Mouse (Mus musculus) megakaryocyte-erythroid progenitor cell, adult 5-6 weeks (primary cell): ENCODE data around the gene Negr1. TPM values are rescaled to one million over a fixed set of nuclear protein-coding genes. Genes with fewer than 3 reads are reported as not detected.

Source experiments
- ATAC-seq: replicated peaks from 2 replicates; pipeline ENCODE4 v1.8.0; 2016; ENCODE audit warnings: mild to moderate bottlenecking, inconsistent platforms; ENCODE audit not compliant: severe bottlenecking, poor library complexity, low FRiP score, low TSS enrichment
- total RNA-seq, 2 experiments: library from RNA; stranded (forward) in 1 of 2; stranded (reverse) in 1 of 2; fragments of 200-1000, 215-1000 nt in 1 of 2; fragments of >200 nt in 1 of 2; fragmentation: Nextera tagmentation in 1 of 2; gene quantifications; 2 replicates each; pipeline ENCODE4 v1.2.3; 2014 to 2017

The Negr1 gene
- total RNA-seq, 2 experiments from 2014 or later: not detected

- no peak for ATAC-seq
Observed at GRCm38 (mm10) chr3:156648378-156648777, 86.8 kb downstream of the Negr1 start.

GRCm38 (mm10) chr3:156662553-156662952 is 101.0 kb downstream of the Negr1 start:
- ATAC-seq: no peak

- ATAC-seq: no peak
Observed at GRCm38 (mm10) chr3:156672560-156672959, 111.0 kb downstream of the Negr1 start.

- no peak for ATAC-seq
Observed at GRCm38 (mm10) chr3:156690059-156690605, 128.5 kb downstream of the Negr1 start.

- ATAC-seq: no peak
Observed at GRCm38 (mm10) chr3:156698687-156699086, 137.1 kb downstream of the Negr1 start.

- ATAC-seq: no peak
Observed at GRCm38 (mm10) chr3:156703241-156703640, 141.6 kb downstream of the Negr1 start.

GRCm38 (mm10) chr3:156710240-156710639 is 148.6 kb downstream of the Negr1 start:
- no peak for ATAC-seq

GRCm38 (mm10) chr3:156710693-156711092 is 149.1 kb downstream of the Negr1 start:
- no peak for ATAC-seq

GRCm38 (mm10) chr3:156736335-156736734 is 174.7 kb downstream of the Negr1 start:
- ATAC-seq: no peak

GRCm38 (mm10) chr3:156739529-156739928 is 177.9 kb downstream of the Negr1 start:
- no peak for ATAC-seq

GRCm38 (mm10) chr3:156743266-156743665 is 181.7 kb downstream of the Negr1 start:
- ATAC-seq: no peak

- no peak for ATAC-seq
Observed at GRCm38 (mm10) chr3:156745218-156745770, 183.7 kb downstream of the Negr1 start.

- no peak for ATAC-seq
Observed at GRCm38 (mm10) chr3:156747456-156747855, 185.9 kb downstream of the Negr1 start.

- ATAC-seq: no peak
Observed at GRCm38 (mm10) chr3:156753780-156754373, 192.3 kb downstream of the Negr1 start.

GRCm38 (mm10) chr3:156754790-156755530 is 193.4 kb downstream of the Negr1 start:
- ATAC-seq: no peak

- no peak for ATAC-seq
Observed at GRCm38 (mm10) chr3:156765015-156765414, 203.4 kb downstream of the Negr1 start.

- no peak for ATAC-seq
Observed at GRCm38 (mm10) chr3:156766171-156766845, 204.7 kb downstream of the Negr1 start.

- no peak for ATAC-seq
Observed at GRCm38 (mm10) chr3:156771626-156772025, 210.0 kb downstream of the Negr1 start.

GRCm38 (mm10) chr3:156772057-156772456 is 210.5 kb downstream of the Negr1 start:
- no peak for ATAC-seq

- no peak for ATAC-seq
Observed at GRCm38 (mm10) chr3:156784309-156784852, 222.8 kb downstream of the Negr1 start.
